Mouse (Mus musculus) hindbrain, embryonic 11.5 days (tissue): ENCODE measurements at regions not wholly inside any gene's neighbourhood (a gene's known extent, or its start where the extent isn't known, plus 50 kb on each side); places are given as distances from the start of the nearest gene placed in this dataset.

Experiments used
- ATAC-seq: fragments of 200-750 bp; cut with Nextera tagmentation; 2 replicates; pipeline ENCODE4 v1.8.0; 2017; ENCODE audit warnings: mild to moderate bottlenecking, moderate TSS enrichment, moderate library complexity; ENCODE audit not compliant: low FRiP score
- DNase-seq: peaks from one replicate; pipeline ENCODE4 v3.0.0-alpha.2; 2015; ENCODE audit warnings: low spot score
- H3K27ac ChIP-seq: fragments of 300-500 bp; sonication (generic); 2 replicates; pipeline ENCODE4 v1.5.1; 2014; ENCODE audit warnings: mild to moderate bottlenecking, low read depth, low read length
- H3K27me3 ChIP-seq: fragments of 300-500 bp; sonication (generic); 2 replicates; pipeline ENCODE4 v1.6.1; 2014; ENCODE audit warnings: mild to moderate bottlenecking, low read length, moderate library complexity, mixed read lengths; ENCODE audit not compliant: control insufficient read depth, insufficient read depth
- H3K36me3 ChIP-seq: fragments of 300-500 bp; sonication (generic); 2 replicates; pipeline ENCODE4 v1.6.1; 2014; ENCODE audit warnings: mild to moderate bottlenecking, low read length, moderate library complexity, mixed read lengths; ENCODE audit not compliant: control insufficient read depth, insufficient read depth
- H3K4me1 ChIP-seq: fragments of 300-500 bp; sonication (generic); replicated peaks from 2 replicates; pipeline ENCODE4 v1.6.1; 2014; ENCODE audit warnings: low read length, mixed read lengths; ENCODE audit not compliant: control insufficient read depth, insufficient read depth
- H3K4me2 ChIP-seq: fragments of 300-500 bp; sonication (generic); replicated peaks from 2 replicates; pipeline ENCODE4 v1.6.1; 2014; ENCODE audit warnings: mild to moderate bottlenecking, low read depth, low read length
- H3K4me3 ChIP-seq: fragments of 300-500 bp; sonication (generic); 2 replicates; pipeline ENCODE4 v1.5.1; 2014; ENCODE audit warnings: low read depth, low read length
- H3K9ac ChIP-seq: fragments of 300-500 bp; sonication (generic); 2 replicates; pipeline ENCODE4 v1.6.1; 2014; ENCODE audit warnings: low read depth, low read length
- H3K9me3 ChIP-seq: fragments of 300-500 bp; sonication (generic); 2 replicates; pipeline ENCODE4 v1.6.1; 2016; ENCODE audit warnings: low read length; ENCODE audit not compliant: control insufficient read depth
- WGBS: fragments of 180-500 bp; shearing (Covaris S2); extraction: QIAGEN DNeasy Blood & Tissue Kit; methylation state at CpG from one replicate; pipeline ENCODE4 v1.1.7; 2014; 5-methylcytosine and 5-hydroxymethylcytosine counted together

GRCm38 (mm10) chr7:135923876-135924275 lies 207.7 kb upstream of the Mki67 start:
- H3K9me3 ChIP-seq = no peaks in the 10 kb centered on the region
- no peaks in the 10 kb centered on the region for H3K36me3 ChIP-seq
- ATAC-seq (no peak), DNase-seq (no peak)
- no peak overlapping the region for H3K4me3 ChIP-seq
- WGBS = 72% methylated on average over 7 of the region's 7 CpGs
- no peak overlapping the region for H3K27ac ChIP-seq
- no peaks in the 10 kb centered on the region for H3K4me1 ChIP-seq
- H3K9ac ChIP-seq = no peak overlapping the region
- no peak overlapping the region for H3K4me2 ChIP-seq
- H3K27me3 ChIP-seq = no peaks in the 10 kb centered on the region

- no peak for ATAC-seq
- Histone ChIP-seq H3K27me3 (no peaks in the 10 kb centered on the region), H3K4me1 (no peaks in the 10 kb centered on the region), H3K9ac (no peak overlapping the region), H3K27ac (no peak overlapping the region), H3K4me2 (no peak overlapping the region), H3K4me3 (no peak overlapping the region), H3K36me3 (no peaks in the 10 kb centered on the region), H3K9me3 (no peaks in the 10 kb centered on the region)
- WGBS = 76% methylated on average over 4 of the region's 4 CpGs
- no peak for DNase-seq
Measured at GRCm38 (mm10) chr7:135924641-135925040, 208.5 kb upstream of the Mki67 start.

GRCm38 (mm10) chr7:135930091-135930490 lies 213.9 kb upstream of the Mki67 start:
- ATAC-seq = no peak

GRCm38 (mm10) chr7:135932595-135933175 lies 216.5 kb upstream of the Mki67 start:
- no peaks in the 10 kb centered on the region for H3K36me3 ChIP-seq
- WGBS = 77% methylated on average over 5 of the region's 5 CpGs
- no peak overlapping the region for H3K9ac ChIP-seq
- DNase-seq (no peak), ATAC-seq (no peak)
- no peaks in the 10 kb centered on the region for H3K27me3 ChIP-seq
- no peak overlapping the region for H3K27ac ChIP-seq
- no peak overlapping the region for H3K4me2 ChIP-seq
- H3K4me3 ChIP-seq = no peak overlapping the region
- H3K9me3 ChIP-seq = no peaks in the 10 kb centered on the region
- H3K4me1 ChIP-seq = no peaks in the 10 kb centered on the region

More at GRCm38 (mm10) chr7:135930091-135930490, 213.9 kb upstream of the Mki67 start:
- Histone ChIP-seq H3K9me3 (no peaks in the 10 kb centered on the region), H3K36me3 (no peaks in the 10 kb centered on the region), H3K4me1 (no peaks in the 10 kb centered on the region), H3K4me2 (no peak overlapping the region), H3K27me3 (no peaks in the 10 kb centered on the region), H3K27ac (no peak overlapping the region), H3K4me3 (no peak overlapping the region), H3K9ac (no peak overlapping the region)
- WGBS = 97% methylated on average over 1 of the region's 1 CpGs
- DNase-seq = no peak

GRCm38 (mm10) chr7:135935180-135935579 lies 219.0 kb upstream of the Mki67 start:
- ATAC-seq (no peak), DNase-seq (no peak)
- H3K4me2 ChIP-seq = no peak overlapping the region
- no peaks in the 10 kb centered on the region for H3K36me3 ChIP-seq
- H3K9me3 ChIP-seq = no peaks in the 10 kb centered on the region
- no peak overlapping the region for H3K9ac ChIP-seq
- 81% methylated on average over 1 of the region's 1 CpGs for WGBS
- H3K27me3 ChIP-seq = no peaks in the 10 kb centered on the region
- no peak overlapping the region for H3K27ac ChIP-seq
- H3K4me3 ChIP-seq = no peak overlapping the region
- H3K4me1 ChIP-seq = no peaks in the 10 kb centered on the region

GRCm38 (mm10) chr7:135937465-135937864 lies 221.3 kb upstream of the Mki67 start:
- Histone ChIP-seq H3K27me3 (no peaks in the 10 kb centered on the region), H3K4me1 (no peaks in the 10 kb centered on the region), H3K4me2 (no peak overlapping the region), H3K27ac (no peak overlapping the region), H3K4me3 (no peak overlapping the region), H3K9ac (no peak overlapping the region), H3K36me3 (no peaks in the 10 kb centered on the region), H3K9me3 (no peaks in the 10 kb centered on the region)
- DNase-seq (no peak), ATAC-seq (no peak)
- WGBS = 86% methylated on average over 3 of the region's 3 CpGs

- no peaks in the 10 kb centered on the region for H3K4me1 ChIP-seq
- no peaks in the 10 kb centered on the region for H3K27me3 ChIP-seq
- no peaks in the 10 kb centered on the region for H3K36me3 ChIP-seq
- DNase-seq = no peak
- 84% methylated on average over 5 of the region's 5 CpGs for WGBS
- ATAC-seq = no peak
- H3K27ac ChIP-seq = no peak overlapping the region
- H3K9me3 ChIP-seq = no peaks in the 10 kb centered on the region
- H3K9ac ChIP-seq = no peak overlapping the region
- H3K4me2 ChIP-seq = no peak overlapping the region
- no peak overlapping the region for H3K4me3 ChIP-seq
Measured at GRCm38 (mm10) chr7:135939341-135939740, 223.2 kb upstream of the Mki67 start.

GRCm38 (mm10) chr7:135942826-135943225 lies 226.7 kb upstream of the Mki67 start:
- no peak overlapping the region for H3K4me2 ChIP-seq
- no peaks in the 10 kb centered on the region for H3K9me3 ChIP-seq
- no peaks in the 10 kb centered on the region for H3K36me3 ChIP-seq
- H3K27ac ChIP-seq = no peak overlapping the region
- H3K4me3 ChIP-seq = no peak overlapping the region
- 94% methylated on average over 2 of the region's 2 CpGs for WGBS
- ATAC-seq (no peak), DNase-seq (no peak)
- H3K9ac ChIP-seq = no peak overlapping the region
- no peaks in the 10 kb centered on the region for H3K4me1 ChIP-seq
- no peaks in the 10 kb centered on the region for H3K27me3 ChIP-seq

- H3K4me1 ChIP-seq = no peaks in the 10 kb centered on the region
- WGBS = 87% methylated on average over 5 of the region's 5 CpGs
- no peak for ATAC-seq
Measured at GRCm38 (mm10) chr7:135946071-135946646, 230.0 kb upstream of the Mki67 start.

More at GRCm38 (mm10) chr7:135946071-135946646, 230.0 kb upstream of the Mki67 start:
- Histone ChIP-seq H3K9ac (no peak overlapping the region), H3K27me3 (no peaks in the 10 kb centered on the region), H3K4me3 (no peak overlapping the region), H3K4me2 (no peak overlapping the region), H3K36me3 (no peaks in the 10 kb centered on the region), H3K9me3 (no peaks in the 10 kb centered on the region), H3K27ac (no peak overlapping the region)
- no peak for DNase-seq
